Mouse (Mus musculus): ENCODE data around the gene Hoxa4. TPM values are rescaled to one million over a fixed set of nuclear protein-coding genes. Genes with fewer than 3 reads are reported as not detected.

The Hoxa4 gene
- polyA plus RNA-seq, 1 experiment from 2014 or later = 11.7 TPM

- H3K36me3 ChIP-seq (ENCODE audit: control insufficient read depth, insufficient read depth, low read length) = no peaks in the 10 kb centered on the region
- peak; percentile 33 for ATAC-seq (ENCODE audit: insufficient read depth, low FRiP score, low TSS enrichment)
- H3K27me3 ChIP-seq (ENCODE audit: control insufficient read depth, insufficient read depth, low read length) = peaks cover 43% of the 10 kb centered on the region
- peak within 1 kb of the TSS; percentile 94 for H3K27ac ChIP-seq (ENCODE audit: low read depth, low read length)
- peak within 1 kb of the TSS; percentile 94 for H3K9ac ChIP-seq (ENCODE audit: low read length)
- H3K4me2 ChIP-seq (ENCODE audit: low read depth) = peak within 1 kb of the TSS; percentile 86
- no peak for DNase-seq (ENCODE audit: low spot score)
- peak within 1 kb of the TSS; percentile 65 for H3K4me3 ChIP-seq (ENCODE audit: low read depth, low read length)
- WGBS = 1% methylated on average over 21 of the region's 36 CpGs
- no peaks in the 10 kb centered on the region for H3K9me3 ChIP-seq (ENCODE audit: control insufficient read depth, low read length)
- peaks cover 2% of the 10 kb centered on the region; the same call in 1 of the 2 replicates for H3K4me1 ChIP-seq (ENCODE audit: control insufficient read depth, insufficient read depth, low read length)
These were observed 39.1 kb upstream of the Hoxa4 start, which contains the start of gene Hoxa9 for GRCm38 (mm10) chr6:52230516-52231165. Hoxa9 (minus strand) TSS chr6:52231089.

DNA sequence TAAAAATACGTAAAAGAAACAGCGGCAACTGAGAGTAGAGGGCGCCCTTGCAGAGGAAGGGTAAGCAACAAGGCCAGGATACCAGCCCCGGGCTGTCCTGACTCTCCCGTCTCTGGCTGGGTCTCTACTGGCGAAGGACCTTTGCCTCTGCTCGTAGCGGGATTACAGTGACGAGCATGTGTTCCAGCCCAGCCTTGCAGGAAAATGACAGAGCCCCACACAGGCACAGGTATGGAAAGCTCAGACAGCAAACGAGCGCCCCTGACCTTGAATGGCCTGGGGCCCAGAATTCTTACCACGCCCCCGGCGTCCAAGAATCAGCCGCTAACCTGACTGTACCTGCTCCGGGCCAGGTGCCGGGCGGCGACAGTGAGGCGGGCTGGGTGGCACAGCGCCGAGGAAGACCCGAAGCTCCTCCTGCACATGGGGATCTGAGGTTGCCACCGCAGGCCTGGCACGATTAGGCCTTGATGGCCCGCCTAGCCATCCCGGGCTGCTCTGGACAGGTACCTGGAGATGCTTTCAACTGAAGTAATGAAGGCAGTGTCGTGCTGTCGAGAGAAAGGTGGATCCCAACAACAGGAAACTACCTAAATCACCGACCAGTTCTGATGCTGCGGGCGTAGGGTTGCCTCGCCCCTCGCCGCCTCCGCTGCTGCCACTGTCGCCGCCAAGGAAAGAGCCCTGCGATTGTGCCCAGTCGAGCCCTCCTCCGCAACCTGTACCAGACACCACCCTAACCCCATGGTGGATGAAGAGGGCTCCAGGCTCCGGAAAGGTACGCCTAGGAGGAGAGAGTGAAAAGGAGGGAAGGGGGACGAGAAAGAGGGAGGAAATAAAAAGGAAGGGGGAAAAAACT lies 38.2 kb upstream of the Hoxa4 start:
- Histone ChIP-seq H3K9me3 (ENCODE audit: control insufficient read depth, low read length) (no peaks in the 10 kb centered on the region), H3K4me1 (ENCODE audit: control insufficient read depth, insufficient read depth, low read length) (peaks cover 2% of the 10 kb centered on the region; the same call in 1 of the 2 replicates), H3K4me2 (ENCODE audit: low read depth) (peak overlapping the region; percentile 86), H3K4me3 (ENCODE audit: low read depth, low read length) (peak overlapping the region; percentile 59), H3K9ac (ENCODE audit: low read length) (peak overlapping the region; percentile 94), H3K27me3 (ENCODE audit: control insufficient read depth, insufficient read depth, low read length) (peaks cover 41% of the 10 kb centered on the region), H3K36me3 (ENCODE audit: control insufficient read depth, insufficient read depth, low read length) (no peaks in the 10 kb centered on the region), H3K27ac (ENCODE audit: low read depth, low read length) (peak overlapping the region; percentile 94)
- ATAC-seq (ENCODE audit: insufficient read depth, low FRiP score, low TSS enrichment) (no peak), DNase-seq (ENCODE audit: low spot score) (no peak)
- WGBS = under 1% methylated on average over 44 of the region's 44 CpGs

DNA sequence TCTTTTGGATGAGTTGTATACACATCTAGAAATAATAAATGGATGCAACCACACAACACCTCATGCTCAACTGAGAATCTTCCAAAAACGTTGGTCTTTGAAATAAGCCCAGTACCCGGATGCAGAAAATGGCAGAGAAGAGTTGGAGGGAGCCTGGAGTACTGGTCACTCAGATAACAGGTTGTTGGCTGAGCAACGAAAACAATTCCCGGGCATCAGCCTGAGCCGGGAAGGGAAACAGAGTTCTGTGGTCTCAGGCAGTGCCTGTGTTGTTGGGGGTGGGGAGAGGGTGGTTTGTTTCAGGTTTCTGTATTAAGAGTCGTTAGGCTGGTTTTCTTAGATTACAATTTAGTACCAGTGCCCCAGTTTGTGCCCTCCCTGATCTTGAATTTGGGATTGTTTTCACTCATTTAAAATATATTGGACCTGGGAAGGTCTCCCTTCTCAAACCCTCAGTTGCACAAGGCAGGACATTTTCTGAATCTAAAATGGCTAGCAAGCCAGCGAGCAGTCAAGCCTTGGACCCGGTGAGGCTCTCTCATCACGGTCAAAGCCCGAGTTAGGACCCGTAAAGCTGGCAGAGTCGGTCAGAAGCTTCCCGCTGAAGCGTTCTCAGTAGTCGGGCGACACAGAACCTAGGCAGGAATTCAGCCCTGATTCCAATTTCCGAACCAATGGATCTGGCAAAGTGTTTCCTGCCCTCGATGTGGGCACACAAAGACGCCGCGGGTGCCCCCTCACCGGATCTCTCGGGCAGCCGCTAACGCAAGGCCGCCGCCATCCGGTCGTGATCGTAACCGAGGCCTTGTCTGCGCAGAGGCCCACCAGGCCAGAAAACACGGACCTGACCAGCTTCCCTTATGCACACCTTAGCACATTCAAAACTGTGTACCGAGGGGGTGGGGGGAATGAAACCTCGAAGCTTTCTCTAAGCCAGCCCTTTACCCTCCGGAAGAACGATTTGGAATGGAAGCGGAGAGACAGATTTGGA lies 37.2 kb upstream of the Hoxa4 start:
- ATAC-seq (ENCODE audit: insufficient read depth, low FRiP score, low TSS enrichment) (no peak), DNase-seq (ENCODE audit: low spot score) (peak; percentile 73)
- H3K9ac ChIP-seq (ENCODE audit: low read length) = peak overlapping the region; percentile 94
- H3K27ac ChIP-seq (ENCODE audit: low read depth, low read length) = peak overlapping the region; percentile 94
- H3K4me1 ChIP-seq (ENCODE audit: control insufficient read depth, insufficient read depth, low read length) = peaks cover 2% of the 10 kb centered on the region; the same call in 1 of the 2 replicates
- under 1% methylated on average over 38 of the region's 38 CpGs for WGBS
- peaks cover 33% of the 10 kb centered on the region for H3K27me3 ChIP-seq (ENCODE audit: control insufficient read depth, insufficient read depth, low read length)
- H3K36me3 ChIP-seq (ENCODE audit: control insufficient read depth, insufficient read depth, low read length) = no peaks in the 10 kb centered on the region
- peak overlapping the region; percentile 59 for H3K4me3 ChIP-seq (ENCODE audit: low read depth, low read length)
- peak overlapping the region; percentile 86 for H3K4me2 ChIP-seq (ENCODE audit: low read depth)
- no peaks in the 10 kb centered on the region for H3K9me3 ChIP-seq (ENCODE audit: control insufficient read depth, low read length)

DNA sequence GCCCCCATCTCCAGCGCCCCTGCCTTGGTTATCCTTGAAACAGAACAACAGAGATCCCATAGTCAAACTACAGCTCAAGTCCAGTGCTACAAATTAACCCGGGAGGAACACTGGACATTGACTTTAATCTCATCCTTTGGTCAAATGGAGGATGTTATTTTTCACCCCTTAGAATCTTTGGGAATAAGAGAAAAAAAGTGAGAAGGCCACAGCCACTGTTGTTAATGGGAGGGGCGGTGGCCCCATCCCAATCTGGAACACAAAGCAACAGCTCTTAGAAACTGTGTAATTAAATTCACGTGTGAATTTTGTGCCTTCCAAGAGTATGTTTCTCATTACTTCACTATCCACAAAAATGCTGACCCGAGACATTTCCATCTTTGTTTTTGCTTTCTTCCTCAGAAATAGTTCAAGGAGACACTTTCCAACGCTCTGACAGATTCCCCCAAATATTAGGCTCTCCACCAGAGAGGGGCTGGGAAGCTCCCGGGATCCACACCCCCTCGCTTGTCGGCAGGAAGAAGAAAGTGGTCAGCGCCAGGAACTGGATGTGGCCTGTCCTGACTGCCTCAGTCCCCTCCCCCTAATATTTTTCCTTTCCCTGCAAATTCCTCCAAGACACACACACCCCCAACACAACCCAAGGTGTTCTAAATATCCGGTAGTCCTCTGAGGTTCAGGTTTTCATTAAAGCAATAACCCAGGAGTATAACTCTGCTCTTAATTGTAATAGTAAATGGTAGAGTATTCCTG lies 36.1 kb upstream of the Hoxa4 start:
- Histone ChIP-seq H3K4me1 (ENCODE audit: control insufficient read depth, insufficient read depth, low read length) (peaks cover 2% of the 10 kb centered on the region; the same call in 1 of the 2 replicates), H3K4me2 (ENCODE audit: low read depth) (peak overlapping the region; percentile 99), H3K27me3 (ENCODE audit: control insufficient read depth, insufficient read depth, low read length) (peaks cover 24% of the 10 kb centered on the region), H3K36me3 (ENCODE audit: control insufficient read depth, insufficient read depth, low read length) (no peaks in the 10 kb centered on the region), H3K9me3 (ENCODE audit: control insufficient read depth, low read length) (no peaks in the 10 kb centered on the region), H3K4me3 (ENCODE audit: low read depth, low read length) (peak overlapping the region; percentile 87), H3K27ac (ENCODE audit: low read depth, low read length) (peak overlapping the region; percentile 100), H3K9ac (ENCODE audit: low read length) (peak overlapping the region; percentile 99)
- DNase-seq (ENCODE audit: low spot score) (no peak), ATAC-seq (ENCODE audit: insufficient read depth, low FRiP score, low TSS enrichment) (no peak)
- WGBS = 2% methylated on average over 11 of the region's 11 CpGs

- H3K4me2 ChIP-seq (ENCODE audit: low read depth) = peak overlapping the region; percentile 99
- 2% methylated on average over 26 of the region's 26 CpGs for WGBS
These were observed 35.2 kb upstream of the Hoxa4 start for GRCm38 (mm10) chr6:52226569-52227257.

DNA sequence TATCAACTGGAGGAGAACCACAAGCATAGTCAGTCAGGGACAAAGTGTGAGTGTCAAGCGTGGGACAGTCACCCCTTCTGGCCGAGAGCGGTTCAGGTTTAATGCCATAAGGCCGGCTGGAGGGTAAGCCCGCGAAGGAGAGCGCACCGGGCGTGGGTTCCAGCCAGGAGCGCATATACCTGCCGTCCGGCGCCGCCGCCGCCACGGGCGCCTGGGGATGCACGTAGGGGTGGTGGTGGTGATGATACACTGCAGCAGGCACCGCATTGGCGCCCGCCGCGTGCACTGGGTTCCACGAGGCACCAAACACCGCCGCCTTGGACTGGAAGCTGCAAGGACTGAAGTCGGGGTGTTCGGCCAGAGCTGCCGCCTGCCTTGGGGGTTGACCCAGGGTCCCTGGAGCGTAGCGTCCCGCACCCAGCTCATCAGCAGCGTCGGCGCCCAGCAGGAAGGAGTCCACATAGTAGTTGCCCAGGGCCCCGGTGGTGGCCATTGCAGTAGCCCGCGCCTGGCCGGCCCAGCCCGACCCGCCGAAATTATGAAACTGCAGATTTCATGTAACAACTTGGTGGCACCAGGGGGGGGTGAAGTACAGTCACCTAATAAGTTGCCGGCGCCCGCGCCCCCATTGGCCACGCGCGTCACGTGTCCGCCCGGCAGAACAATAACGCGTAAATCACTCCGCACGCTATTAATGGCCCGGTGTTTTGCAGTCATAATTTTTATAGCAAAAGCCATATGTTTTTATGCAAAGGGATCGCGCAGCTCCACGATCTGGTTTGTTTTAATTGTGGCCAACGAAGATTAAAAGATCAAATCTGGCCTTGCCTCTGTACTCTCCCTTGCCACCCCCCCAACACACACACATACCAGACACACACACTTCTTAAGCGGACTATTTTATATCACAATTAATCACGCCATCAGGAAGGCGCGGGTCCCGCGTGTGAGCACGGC lies 34.3 kb upstream of the Hoxa4 start:
- H3K27ac ChIP-seq (ENCODE audit: low read depth, low read length) = peak overlapping the region; percentile 100
- peak overlapping the region; percentile 99 for H3K9ac ChIP-seq (ENCODE audit: low read length)
- DNase-seq (ENCODE audit: low spot score) (peak; percentile 67), ATAC-seq (ENCODE audit: insufficient read depth, low FRiP score, low TSS enrichment) (peak; percentile 29; the same call in 1 of the 2 replicates)
- H3K4me3 ChIP-seq (ENCODE audit: low read depth, low read length) = peak overlapping the region; percentile 87
- WGBS = 1% methylated on average over 69 of the region's 69 CpGs
- H3K4me1 ChIP-seq (ENCODE audit: control insufficient read depth, insufficient read depth, low read length) = peaks cover 6% of the 10 kb centered on the region
- peaks cover 21% of the 10 kb centered on the region; the same call in 1 of the 2 replicates for H3K27me3 ChIP-seq (ENCODE audit: control insufficient read depth, insufficient read depth, low read length)
- H3K36me3 ChIP-seq (ENCODE audit: control insufficient read depth, insufficient read depth, low read length) = no peaks in the 10 kb centered on the region
- H3K4me2 ChIP-seq (ENCODE audit: low read depth) = peak overlapping the region; percentile 99
- no peaks in the 10 kb centered on the region for H3K9me3 ChIP-seq (ENCODE audit: control insufficient read depth, low read length)

More at GRCm38 (mm10) chr6:52226569-52227257, 35.2 kb upstream of the Hoxa4 start:
- no peak for ATAC-seq (ENCODE audit: insufficient read depth, low FRiP score, low TSS enrichment)
- H3K9ac ChIP-seq (ENCODE audit: low read length) = peak overlapping the region; percentile 99
- H3K9me3 ChIP-seq (ENCODE audit: control insufficient read depth, low read length) = no peaks in the 10 kb centered on the region
- no peaks in the 10 kb centered on the region for H3K36me3 ChIP-seq (ENCODE audit: control insufficient read depth, insufficient read depth, low read length)
- H3K27me3 ChIP-seq (ENCODE audit: control insufficient read depth, insufficient read depth, low read length) = peaks cover 21% of the 10 kb centered on the region; the same call in 1 of the 2 replicates
- peak overlapping the region; percentile 87 for H3K4me3 ChIP-seq (ENCODE audit: low read depth, low read length)
- no peak for DNase-seq (ENCODE audit: low spot score)
- H3K4me1 ChIP-seq (ENCODE audit: control insufficient read depth, insufficient read depth, low read length) = peaks cover 6% of the 10 kb centered on the region
- peak overlapping the region; percentile 100 for H3K27ac ChIP-seq (ENCODE audit: low read depth, low read length)

Data from neural tube, embryonic 11.5 days (tissue).